Mouse (Mus musculus) spleen, postnatal 36 days (tissue): Measurements from ENCODE around the gene Sfn.

Experiments used
- DNase-seq, 2 experiments: peaks; one replicate each; pipeline ENCODE4 v3.0.0; 2022; ENCODE audit warnings: low spot score in 2 of 2, mixed read lengths in 1 of 2

Sfn gene

DNA sequence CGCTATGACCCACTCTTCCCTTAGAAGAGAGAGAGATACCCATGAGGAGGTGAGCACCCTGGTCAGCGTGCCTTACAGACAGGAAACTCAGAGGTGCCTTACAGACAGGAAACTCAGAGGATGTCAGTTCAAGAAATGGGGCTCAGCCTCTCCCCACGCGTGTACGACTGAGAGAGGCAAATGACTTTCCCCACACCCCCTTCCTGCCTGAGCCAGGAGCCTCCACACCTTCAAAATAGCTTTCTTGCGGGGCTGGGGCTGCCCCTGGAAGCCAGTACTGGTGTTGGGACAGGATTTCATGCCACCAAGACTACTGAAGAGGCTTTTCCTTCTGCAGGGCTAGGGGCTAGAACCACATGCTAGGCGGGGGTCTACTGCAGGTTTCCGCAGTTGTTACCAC is 18.7 kb upstream of the Sfn start:
- peak; percentile 71 for DNase-seq

DNA sequence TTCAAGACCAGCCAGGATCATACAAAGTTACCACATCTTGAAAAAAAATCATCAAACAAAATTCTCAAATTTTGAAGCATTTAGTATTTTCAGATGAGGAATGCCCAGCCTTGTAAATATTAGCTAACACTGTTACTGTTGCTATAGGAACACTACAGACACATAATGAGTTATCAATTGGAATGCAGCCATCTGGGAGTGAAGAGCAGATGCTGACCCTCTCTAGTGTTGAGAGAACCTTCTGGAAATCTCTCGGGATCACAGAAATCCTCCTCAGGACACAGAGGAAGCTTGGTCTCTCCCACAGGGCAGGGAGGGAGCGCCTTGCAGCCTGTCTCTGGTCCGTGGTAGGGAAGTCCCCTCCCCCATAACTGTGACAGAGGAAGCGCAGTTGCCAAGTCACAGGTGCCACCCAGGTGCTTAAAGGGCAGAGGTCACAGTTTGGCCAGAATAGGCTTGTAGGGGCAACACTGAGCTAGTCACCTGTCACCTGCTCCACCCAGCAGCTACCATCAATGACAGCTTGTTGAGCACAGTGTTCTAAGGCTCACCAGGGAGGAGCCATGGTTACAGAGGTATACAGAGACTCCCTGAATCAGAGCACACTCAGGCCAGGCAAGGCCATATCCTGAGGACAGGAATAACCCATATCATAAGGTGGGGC is 17.6 kb upstream of the Sfn start:
- DNase-seq: peak; percentile 62 to 63

DNA sequence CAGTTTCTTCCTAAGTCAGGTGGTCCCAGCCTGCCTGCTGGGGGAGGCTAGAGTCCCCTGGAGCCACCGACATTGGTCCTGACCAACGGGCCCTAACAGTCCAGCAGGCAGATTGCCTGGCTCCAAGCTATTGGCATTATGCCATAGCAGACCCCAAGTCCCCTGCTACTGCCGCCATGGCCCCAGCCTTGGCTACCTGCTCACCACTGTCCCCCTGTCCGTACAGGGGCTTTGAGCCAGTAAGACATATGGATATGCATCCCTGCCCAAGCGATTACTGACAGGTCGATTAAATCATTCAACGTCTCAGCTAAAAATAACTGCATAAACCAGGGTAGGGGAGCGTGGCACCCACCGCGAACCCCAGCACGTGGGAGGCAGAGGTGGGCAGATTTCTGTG is 16.0 kb upstream of the Sfn start:
- no peak for DNase-seq

DNA sequence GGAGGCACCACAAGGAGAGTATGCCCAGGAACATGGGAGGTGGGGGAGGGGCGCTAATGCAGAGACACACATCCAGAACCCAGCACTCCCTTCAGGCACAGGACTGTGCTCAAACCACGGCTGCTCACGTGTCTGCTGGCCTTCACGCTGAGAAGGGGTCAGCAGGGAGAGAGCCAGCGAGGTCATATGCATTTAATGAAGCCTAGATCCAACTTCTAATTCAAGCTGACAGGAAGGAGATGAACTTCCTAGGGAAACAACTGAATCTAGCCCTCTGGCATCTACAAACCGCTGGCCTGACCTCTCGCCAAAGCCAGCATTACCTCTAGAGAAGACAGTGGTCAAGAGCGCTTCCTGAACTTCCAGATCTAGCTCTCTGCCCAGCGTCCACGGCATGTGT is 13.4 kb upstream of the Sfn start:
- DNase-seq: no peak

DNA sequence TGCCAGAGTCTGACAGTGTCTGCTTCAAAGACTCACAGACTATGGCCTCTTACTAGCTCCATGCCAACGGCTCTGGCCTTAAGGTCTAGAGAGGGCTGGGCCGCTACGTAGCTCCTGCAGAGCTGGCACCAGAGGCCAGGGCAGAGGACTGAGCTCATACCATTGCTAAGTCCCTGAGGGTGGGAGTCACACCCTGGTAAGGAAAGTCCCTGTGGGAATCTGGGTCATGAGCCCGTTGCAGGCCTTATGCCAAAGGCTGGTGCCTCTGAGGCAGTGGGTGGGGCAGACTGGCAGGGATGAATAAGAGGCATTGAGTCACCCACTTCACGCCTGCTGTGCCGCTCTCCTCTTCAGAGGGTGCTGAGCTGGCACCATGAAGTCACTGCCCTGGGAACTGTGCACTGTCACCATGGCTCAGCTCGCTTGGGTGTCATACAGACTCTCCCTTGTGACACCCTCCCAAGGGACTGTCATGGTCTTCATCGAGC is 12.3 kb upstream of the Sfn start:
- DNase-seq: peak; percentile 65 to 69

DNA sequence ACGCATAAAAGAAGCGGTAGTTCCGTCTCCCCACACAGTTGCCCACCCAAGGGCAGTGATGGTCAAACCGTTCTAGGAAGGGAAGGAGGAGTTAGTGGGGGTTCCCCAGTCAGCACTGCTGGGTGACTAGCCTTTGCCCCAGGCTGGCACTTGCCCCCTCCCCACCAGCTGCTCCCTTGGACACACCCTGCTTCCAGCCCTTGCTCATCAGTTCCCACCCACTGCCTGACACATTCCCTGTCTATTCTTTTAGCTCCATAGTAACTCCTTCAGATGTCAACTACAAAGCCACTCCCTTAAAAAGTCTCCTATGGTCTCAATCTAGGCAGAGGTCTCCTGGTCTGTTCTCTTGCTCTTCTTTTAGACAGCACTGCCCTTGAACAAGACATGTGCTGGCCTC is 11.9 kb upstream of the Sfn start:
- no peak for DNase-seq

DNA sequence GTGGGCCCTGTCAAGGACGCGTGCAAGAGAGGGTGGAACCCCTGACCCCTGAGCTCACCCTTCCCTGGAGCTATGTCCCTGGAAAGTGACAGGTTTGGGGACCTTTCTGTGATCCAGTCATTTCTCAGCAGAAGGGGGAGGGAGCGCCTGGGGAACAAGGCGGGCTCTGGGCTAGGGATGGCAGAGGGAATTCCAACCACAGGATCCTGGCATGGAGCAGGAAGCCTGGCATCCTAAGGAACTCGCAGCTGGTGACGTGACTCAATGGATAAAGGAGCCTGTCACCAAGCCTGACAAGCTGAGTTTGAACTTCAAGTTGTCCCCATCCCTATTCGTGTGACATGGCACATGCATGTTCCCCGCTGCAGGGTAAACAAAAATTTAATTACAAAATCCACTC is 11.1 kb upstream of the Sfn start:
- DNase-seq: no peak

DNA sequence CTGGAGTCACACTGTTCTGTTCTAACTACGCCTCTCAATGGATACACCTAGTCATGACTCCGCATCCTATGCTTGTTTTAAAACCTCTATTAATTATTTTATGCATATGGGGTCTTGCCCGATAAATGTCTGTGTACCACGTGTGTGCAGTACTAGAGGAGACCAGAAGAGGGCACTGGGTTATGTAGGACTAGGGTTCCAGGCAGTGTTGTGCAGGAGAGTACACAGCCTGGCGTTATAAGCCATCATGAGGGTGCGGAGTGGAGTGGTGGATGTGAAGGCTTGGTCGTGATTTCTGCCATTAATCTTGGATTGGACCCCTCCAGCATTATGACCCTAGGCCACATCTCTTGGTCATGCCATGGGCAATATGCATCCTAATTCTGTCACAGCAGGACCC is 10.4 kb upstream of the Sfn start:
- no peak for DNase-seq

DNA sequence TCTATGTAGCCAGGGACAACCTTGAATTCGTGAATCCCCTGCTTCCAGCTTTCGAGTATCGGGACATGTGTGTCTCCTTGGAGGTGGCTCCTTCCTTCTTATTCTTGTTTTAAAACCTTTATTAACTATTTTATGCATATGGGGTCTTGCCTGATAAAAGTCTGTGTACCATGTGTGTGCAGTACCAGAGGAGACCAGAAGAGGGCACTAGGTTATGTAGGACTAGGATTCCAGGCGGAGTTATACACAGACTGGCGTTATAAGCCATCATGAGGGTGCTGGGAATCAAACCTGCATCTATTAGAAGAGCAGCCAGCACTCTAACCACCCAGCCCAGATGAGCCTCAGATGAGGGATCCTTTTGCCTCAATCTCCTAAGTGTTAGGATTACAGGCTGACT is 9.8 kb upstream of the Sfn start:
- no peak for DNase-seq

DNA sequence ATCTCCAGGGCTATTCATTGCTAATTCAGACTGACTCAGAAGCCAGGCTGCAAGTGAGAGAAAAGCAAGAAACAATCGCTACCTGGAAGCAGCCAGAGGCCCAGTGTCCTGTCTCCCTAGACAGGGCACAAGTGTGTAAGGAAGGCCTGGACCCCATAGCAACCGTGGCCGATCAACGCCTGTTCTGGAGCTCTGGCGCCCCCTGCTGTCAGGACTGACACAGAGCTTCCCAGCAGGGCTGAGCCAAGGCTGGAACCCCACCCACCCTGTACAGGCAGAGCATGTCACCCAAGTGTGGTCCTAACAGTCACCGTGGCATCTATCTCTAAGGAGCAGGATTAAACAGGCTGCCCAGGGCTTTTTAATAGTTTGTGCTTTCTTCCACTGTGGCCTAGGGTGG is 7.8 kb upstream of the Sfn start:
- DNase-seq: peak; percentile 81 to 84

DNA sequence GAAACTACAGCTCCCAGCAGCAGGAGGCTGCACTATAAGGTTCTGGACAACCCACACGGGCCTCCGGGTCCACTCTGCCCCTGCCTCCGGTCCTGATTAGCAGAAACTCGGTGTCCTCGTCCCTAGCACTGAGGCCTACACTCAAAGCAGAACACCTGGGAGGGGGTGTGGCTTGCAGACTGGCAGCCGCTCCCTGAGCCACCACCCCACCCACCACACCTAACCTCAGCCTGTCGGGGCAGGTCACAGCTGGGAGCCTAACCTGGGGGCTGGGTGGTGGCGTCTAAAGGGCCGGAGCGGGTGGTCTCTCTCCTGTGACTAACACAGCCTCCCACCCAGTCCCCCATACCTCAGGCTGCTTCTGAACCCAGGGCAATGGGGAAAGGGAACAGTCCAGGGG is 5.3 kb upstream of the Sfn start:
- DNase-seq: no peak

DNA sequence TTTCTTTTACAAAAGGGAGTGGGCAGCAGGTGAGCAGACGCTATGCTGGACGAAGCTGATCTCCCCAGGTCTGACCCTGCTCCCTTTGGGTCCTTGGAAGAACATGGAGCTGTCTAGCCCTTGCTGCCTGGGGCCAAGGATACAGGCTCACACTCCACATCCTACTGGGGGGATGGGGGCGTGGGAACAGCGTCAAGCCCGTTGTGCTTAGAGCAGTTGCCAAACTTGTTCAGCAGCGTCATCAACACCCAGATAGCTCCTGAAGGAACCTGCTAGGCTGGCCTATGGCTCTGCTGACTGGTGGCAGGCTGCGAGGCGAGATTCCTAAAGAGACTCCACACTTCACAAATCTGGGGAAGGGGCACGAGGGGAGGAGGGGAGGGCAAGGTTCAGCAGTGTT is 3.4 kb upstream of the Sfn start:
- no peak for DNase-seq

DNA sequence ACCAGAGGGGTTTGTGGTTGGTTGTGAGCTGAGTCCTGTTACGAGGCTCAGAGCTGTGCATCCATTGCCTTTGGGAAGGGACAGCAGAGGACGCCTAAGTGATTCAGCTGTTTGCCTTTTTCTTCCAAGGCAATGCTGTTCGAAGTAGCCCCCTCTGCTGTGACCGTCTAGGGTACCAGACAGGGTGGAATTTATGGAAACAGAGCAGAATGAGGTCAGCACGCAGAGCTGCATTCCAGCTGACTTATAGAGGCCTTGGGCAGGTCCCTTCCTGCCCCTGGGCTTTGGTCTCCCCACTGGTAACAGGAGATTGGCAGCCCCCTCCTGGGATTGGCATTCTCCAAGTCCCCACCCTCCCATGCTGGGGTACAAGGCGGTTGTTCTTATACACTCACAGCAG is 2.9 kb upstream of the Sfn start:
- DNase-seq: no peak

DNA sequence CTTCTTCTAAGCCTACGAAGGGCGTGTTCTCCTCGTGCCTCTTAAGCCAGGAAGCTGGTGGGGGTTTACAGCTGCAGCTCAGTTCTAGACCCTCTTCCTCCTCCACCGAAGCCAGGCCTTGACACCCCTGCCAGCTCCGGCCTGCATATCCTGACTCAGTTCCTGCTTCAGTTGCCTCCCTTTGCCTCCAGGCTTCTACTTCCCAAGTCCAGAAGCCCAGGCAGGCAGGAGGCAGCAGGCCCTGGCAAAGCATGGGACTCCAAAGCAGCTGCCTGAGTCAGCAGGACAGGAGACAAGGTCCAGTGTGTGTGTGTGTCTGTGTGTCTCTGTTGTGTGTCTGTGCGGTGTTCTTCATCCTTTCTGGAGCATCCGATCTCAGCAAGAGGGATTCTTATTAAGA is 2.2 kb upstream of the Sfn start:
- DNase-seq: no peak

DNA sequence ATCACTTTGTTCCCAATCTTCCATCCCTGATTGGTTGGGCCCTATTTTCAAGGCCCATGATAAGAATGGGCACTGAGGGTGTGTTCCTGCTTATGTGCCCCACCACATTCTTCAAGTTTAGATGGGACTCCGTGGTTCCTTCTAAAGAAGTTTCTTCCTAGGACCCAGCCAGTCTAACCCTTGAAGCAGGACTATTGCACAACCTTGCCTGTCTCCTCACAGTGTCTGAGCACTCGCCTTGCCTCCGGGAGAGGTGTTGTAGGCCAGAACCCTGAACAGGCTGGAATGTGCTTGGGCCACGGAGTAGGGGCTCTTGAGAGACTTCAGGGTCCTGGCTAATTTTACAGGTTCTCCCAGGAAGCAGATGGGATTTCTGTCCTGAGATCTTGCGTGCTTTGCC is 1.1 kb upstream of the Sfn start:
- no peak for DNase-seq

DNA sequence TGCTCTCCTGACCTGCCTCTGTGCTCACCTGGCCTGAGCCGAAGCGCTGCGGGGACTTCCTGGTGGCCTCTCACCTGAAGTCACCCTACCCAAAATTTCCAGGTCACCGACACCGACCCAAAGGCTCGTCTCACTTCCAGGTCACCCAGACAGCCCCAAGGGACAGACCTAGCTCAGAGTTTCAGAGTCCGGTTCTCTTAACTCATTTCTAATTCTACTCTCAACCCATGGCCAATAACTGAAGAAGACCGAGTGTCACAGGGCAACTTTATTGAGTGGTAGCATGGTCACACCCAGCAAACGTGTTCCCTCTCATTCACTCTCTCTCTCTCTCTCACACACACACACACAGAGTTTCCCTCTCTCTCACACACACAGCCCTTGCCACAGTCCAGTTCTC is 1.7 kb downstream of the Sfn start:
- DNase-seq: no peak

DNA sequence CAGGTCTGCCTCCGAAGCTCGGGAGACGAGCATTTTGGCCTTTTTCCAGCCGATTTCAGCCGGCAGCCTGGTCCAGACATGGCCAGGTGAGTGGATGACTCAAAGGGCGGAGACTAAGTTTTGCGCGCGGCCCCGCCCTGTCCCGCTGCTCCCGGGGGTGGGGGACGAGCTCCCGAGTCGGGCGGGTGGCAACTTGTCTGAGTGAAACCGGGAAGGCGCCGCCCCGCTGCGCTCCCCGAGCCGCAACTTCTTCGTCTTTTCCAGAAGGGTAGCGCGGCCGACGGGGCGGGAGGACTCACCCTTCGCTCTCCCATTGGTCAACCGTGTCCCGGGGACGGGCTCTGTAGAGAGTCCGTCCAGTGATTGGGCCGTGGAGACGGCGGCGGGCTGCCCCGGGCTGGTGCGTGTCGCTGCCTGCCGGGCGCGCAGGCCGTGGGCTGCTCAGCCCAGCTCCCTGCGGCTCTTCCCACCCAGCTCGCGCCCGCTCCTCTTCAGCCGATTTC is 2.3 kb downstream of the Sfn start:
- DNase-seq: peak; percentile 93 to 95

DNA sequence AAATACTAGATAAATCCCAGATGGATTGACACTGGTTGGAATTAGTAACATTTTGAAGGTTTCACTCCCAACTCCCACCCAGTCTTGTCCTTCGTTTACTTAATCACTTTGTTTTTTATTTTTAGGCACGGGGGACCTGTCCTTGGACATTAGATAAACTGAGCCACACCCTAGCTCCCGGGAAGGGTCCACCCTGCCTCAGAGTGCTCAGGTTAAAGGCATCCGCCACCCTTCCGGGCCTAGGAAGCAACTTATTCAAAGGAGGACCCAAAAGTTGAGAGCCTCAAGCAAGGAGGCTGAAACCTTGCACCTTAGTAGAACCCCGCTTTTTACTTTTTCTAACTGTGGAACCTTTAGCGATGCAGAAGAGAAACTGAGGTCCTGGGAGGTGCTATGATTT is 2.9 kb downstream of the Sfn start:
- DNase-seq: no peak

DNA sequence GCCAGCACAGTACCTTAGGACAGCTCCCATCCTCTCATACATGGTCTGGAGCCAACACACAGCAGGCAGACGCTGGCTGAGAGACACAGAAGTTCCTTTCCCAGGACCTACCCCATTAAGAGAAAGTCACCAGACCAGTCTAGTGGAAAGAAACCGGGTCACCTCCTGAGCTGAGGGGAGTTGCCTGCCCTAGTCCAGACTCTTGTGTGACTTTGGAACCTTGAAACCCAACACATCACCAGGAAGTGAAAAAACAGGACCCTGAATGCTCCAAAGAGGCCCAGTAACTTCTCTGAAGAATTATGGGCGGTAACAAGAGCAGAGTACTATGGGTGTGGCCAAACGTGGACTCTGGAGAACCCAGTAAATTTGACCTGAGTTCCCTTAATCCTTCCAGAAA is 3.4 kb downstream of the Sfn start:
- DNase-seq: no peak

DNA sequence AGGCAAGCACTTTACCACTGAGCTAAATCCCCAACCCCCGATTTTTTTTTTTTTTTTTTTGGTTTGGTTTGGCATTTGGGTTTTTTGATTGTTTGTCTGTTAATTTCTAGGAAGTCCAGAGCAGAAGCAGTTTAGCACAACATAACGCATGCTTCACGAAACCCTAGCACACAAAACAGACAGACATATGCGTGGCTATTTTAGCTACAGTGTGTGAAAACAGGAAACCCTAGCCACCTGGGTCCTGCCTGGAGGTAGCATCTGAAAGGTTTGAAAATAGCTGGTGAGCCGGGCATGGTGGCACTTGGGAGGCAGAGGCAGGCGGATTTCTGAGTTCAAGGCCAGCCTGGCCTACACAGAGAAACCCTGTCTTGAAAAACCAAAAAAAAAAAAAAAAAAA is 5.9 kb downstream of the Sfn start:
- DNase-seq: peak; percentile 46 to 59

DNA sequence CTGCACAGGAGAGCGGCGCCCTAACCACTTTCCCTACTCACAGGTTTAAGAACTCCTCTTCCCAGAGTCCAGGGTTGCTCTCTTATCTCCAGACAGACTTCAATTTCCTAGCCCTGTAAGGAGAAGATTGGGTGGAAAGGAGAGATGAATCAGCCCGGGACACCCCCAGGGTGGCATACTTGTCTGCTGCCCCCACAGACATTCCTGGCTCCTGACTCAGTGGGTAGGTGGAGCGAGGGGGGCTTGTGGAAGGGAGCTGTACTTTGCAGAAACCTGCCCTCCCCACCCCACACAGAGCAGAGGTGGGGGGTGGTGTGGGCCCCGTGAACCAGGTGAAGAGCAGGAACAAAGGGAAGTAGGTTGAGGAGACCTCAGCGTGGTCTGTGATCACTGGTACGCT is 6.4 kb downstream of the Sfn start:
- DNase-seq: peak in 1 of 2 experiments; percentile 46

DNA sequence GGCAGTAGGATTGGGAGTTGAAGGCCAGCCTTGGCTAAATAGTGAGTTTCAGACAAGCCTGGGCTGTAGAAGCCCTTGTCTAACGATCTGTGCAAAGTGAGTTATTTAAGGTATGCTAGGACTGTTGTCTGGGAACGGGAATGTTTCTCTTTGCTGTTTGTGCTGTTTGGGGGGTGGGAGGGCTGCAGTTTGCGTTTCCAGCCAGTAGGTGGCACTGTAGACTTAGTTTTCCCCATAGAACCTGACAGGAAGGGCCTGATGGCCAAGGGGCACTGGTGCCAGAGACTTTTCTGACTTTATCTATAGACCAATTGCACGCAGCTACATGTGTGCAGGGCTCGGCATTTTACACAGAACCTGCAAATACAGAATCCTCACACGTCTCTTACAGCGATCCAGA is 9.4 kb downstream of the Sfn start:
- DNase-seq: peak; percentile 59 to 61

DNA sequence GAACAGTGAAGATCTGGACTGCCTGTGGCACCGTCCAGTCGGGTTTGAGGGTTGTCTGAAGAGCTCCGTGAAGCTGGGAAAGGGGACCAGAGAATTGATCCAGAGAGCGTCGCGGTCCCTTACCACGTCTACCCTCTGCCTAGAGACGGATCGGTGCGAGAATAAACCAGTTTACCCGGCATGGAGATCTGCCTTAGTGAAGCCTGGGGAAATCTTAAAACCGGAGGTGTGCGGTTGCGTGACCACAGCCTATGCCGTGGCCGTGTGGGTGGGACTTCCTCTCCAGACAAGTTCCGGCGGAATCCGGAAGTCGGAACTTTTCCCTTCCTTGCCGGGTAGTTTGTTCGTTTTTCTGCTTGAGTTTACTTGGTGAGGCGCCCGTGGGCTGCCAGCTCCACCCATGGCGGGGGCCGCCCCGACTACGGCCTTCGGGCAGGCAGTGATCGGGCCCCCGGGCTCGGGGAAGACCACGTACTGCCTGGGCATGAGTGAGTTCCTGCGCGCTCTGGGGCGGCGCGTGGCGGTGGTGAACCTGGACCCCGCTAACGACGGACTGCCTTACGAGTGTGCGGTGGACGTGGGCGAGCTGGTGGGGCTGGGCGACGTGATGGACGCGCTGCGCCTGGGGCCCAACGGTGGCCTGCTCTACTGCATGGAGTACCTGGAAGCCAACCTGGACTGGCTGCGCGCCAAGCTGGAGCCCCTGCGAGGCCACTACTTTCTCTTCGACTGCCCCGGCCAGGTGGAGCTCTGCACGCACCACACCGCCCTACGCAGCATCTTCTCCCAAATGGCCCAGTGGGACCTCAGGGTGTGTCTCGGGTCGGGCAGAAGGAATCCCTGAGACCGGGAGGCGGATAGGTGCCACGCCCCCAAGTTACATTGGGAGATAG is 17.7 kb downstream of the Sfn start, which contains the start of gene Gpn2:
Gene Gpn2, plus strand, starts transcription at position 304 of the 893 bp plus-strand sequence.
- peak; percentile 87 to 89 for DNase-seq
